Mouse (Mus musculus): ENCODE measurements around the gene Gfra1. TPM values are rescaled to one million over a fixed set of nuclear protein-coding genes. Genes with fewer than 3 reads are reported as not detected.

Gene Gfra1
- total RNA-seq, 2 experiments from 2014 or later, result 3.0 to 4.0 TPM

DNA sequence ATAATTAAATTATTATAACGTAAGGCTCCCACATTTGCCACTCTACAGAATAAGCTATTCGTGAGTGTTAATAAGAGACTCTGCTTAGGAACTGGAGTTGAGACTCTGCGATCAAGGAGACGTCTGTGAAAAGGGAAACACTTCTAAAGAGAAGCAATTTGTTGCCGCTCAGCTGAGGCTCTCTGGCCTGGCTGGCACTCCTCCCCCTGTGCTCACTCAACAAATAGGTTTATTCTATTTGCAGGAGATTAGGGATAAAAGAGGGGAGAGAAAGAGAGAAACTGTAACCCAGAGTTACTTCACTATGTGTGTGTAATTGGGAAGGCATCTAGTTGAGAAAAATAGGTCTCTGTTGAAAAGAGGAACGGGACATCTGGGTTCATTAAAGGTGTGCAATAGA is 204.6 kb downstream of the Gfra1 start:
- DNase-seq, result no peak
- H3K4me3 ChIP-seq, result no peak overlapping the region
- intact Hi-C loops (cut with DNase I), result no loop called here
- H3K27ac ChIP-seq, result no peak overlapping the region
- TF ChIP-seq CTCF (IDR thresholded peaks at IDR 0.05), result no peak

DNA sequence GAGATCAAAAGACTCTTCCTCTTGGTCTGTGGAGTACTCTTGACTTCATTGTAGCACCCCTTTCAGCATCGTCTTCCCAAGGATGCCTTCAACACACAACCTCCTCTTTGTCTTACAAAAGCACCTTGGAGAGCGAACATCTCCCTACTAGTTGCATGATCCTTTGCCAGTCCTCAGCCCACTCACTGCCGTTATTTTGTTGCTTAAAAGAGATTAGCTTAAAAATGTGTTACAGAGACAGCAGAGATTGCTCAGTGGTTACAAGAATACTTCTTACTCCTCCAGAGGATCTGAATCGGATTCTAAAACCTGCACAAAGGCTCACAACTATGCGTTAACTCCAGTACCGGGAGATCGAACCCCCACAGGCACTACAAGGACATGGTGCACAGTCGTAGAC is 205.5 kb downstream of the Gfra1 start:
- H3K27ac ChIP-seq, result no peak overlapping the region
- H3K4me3 ChIP-seq, result no peak overlapping the region
- intact Hi-C loops (cut with DNase I), result no loop called here
- DNase-seq, result no peak
- no peak for TF ChIP-seq CTCF (IDR thresholded peaks at IDR 0.05)

- DNase-seq, result no peak
- intact Hi-C loops (cut with DNase I), result no loop called here
- TF ChIP-seq CTCF (IDR thresholded peaks at IDR 0.05), result no peak
- Histone ChIP-seq H3K4me3 (peak overlapping the region; percentile 37), H3K27ac (peak overlapping the region; percentile 12; the same call in 1 of the 2 replicates)
These were observed 211.6 kb downstream of the Gfra1 start for GRCm38 (mm10) chr19:58244148-58244547.

- H3K4me3 ChIP-seq, result no peak overlapping the region
- no peak for DNase-seq
- intact Hi-C loops (cut with DNase I), result no loop called here
- TF ChIP-seq CTCF (IDR thresholded peaks at IDR 0.05), result no peak
- no peak overlapping the region for H3K27ac ChIP-seq
These were observed 212.1 kb downstream of the Gfra1 start for GRCm38 (mm10) chr19:58243604-58244003.

GRCm38 (mm10) chr19:58238325-58238724 is 217.4 kb downstream of the Gfra1 start:
- intact Hi-C loops (cut with DNase I), result no loop called here
- TF ChIP-seq CTCF (IDR thresholded peaks at IDR 0.05), result no peak
- Histone ChIP-seq H3K27ac (no peak overlapping the region), H3K4me3 (no peak overlapping the region)
- no peak for DNase-seq

DNA sequence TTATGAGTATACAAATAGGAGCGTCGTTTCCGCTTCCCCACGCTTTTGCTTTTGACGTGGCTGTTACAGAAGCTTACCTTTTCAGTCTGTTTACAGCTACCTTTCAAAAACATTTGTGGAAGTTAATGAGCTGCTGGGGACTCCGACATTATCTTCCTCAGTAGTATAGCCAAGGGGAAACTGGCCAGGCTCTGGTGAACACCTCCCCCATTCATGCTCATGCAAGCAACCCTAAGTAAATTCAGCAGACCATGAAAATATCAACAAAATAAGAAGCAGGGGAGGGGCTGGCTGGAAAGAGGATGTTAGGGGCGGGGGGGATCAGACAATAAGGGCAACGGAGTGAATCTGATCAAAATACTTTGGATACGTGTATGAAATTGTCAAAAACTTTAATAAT is 228.0 kb downstream of the Gfra1 start:
- Histone ChIP-seq H3K4me3 (no peak overlapping the region), H3K27ac (no peak overlapping the region)
- no peak for TF ChIP-seq CTCF (IDR thresholded peaks at IDR 0.05)
- intact Hi-C loops (cut with DNase I), result no loop called here
- DNase-seq, result no peak

- DNase-seq, result no peak
- no peak for TF ChIP-seq CTCF (IDR thresholded peaks at IDR 0.05)
- intact Hi-C loops (cut with DNase I), result no loop called here
- no peak overlapping the region for H3K27ac ChIP-seq
- no peak overlapping the region for H3K4me3 ChIP-seq
These were observed 228.8 kb downstream of the Gfra1 start for GRCm38 (mm10) chr19:58226882-58227281.

GRCm38 (mm10) chr19:58220061-58220831 is 235.5 kb downstream of the Gfra1 start:
- Histone ChIP-seq H3K27ac (no peak overlapping the region), H3K4me3 (no peak overlapping the region)
- TF ChIP-seq CTCF (IDR thresholded peaks at IDR 0.05), result no peak
- intact Hi-C loops (cut with DNase I), result no loop called here
- DNase-seq, result no peak

DNA sequence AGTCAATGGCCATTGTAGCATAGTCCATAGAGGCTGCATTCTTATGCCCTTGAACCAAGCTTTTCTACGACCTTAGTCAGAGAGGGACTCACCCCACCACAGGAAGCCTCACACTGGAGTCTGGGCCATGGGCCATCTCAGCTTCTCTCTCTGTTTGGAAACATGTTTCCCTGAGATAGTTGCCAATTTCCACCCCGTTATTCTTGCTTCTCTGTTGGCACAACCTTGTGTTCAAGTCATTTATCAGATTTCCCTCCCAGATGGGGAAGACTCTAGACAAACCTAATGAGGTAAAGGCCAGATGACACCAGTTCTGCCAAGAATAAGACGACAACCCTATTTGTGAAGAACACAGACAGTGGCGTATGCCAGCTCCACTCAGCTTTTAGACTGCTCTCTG is 238.1 kb downstream of the Gfra1 start:
- intact Hi-C loops (cut with DNase I), result no loop called here
- no peak overlapping the region for H3K27ac ChIP-seq
- DNase-seq, result no peak
- H3K4me3 ChIP-seq, result no peak overlapping the region
- no peak for TF ChIP-seq CTCF (IDR thresholded peaks at IDR 0.05)

DNA sequence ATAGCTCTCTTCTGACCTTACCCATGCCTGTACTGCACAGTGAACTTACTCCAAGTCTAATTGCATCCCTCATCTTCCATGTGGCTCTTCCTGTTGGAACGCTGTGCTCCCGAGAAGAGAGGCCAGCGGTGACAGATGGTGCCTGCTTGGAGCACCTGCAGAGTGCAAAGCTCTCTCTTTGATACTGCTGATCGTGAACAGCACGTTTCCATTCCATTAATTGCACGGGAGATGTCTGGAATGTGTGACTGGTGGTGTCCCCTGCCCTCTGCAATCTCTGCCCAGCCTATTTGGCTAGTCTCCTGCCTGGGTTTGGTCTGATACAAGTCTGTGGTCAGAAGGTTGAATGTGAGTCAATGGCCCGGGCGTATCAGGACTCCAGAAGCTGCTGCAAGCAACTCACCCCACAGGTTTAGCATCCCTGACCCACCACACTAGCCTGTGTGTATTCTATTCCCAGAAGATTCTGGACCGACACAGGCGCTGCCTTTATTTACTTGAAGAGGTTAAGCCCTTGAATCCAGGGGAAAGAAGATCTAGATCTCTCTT is 249.1 kb downstream of the Gfra1 start:
- no peak overlapping the region for H3K4me3 ChIP-seq
- H3K27ac ChIP-seq, result no peak overlapping the region
- TF ChIP-seq CTCF (IDR thresholded peaks at IDR 0.05), result no peak
- intact Hi-C loops (cut with DNase I), result no loop called here
- DNase-seq, result no peak

DNA sequence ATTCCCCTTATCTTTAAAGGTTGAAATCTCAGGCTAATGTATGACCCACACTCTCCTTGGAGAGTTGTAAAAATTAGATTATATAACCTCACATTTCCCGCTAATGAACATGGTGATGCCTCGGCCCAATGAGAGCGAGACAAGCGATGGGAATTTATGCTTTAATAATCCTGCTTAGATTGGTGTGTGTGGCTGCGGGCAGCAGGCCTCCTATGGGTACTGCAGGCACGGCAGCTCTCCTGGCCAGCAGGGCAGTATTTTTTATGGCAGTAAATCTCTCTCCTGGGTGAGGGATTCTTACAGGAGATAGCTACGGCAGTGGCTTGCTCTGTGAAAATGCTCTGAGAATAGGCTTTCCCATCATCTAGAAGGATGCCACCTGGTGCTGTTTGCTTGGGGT is 250.2 kb downstream of the Gfra1 start:
- no peak for DNase-seq
- Histone ChIP-seq H3K27ac (no peak overlapping the region), H3K4me3 (no peak overlapping the region)
- TF ChIP-seq CTCF (IDR thresholded peaks at IDR 0.05), result no peak
- intact Hi-C loops (cut with DNase I), result no loop called here

GRCm38 (mm10) chr19:58202627-58203026 is 253.1 kb downstream of the Gfra1 start:
- Histone ChIP-seq H3K27ac (no peak overlapping the region), H3K4me3 (no peak overlapping the region)
- no peak for DNase-seq
- intact Hi-C loops (cut with DNase I), result no loop called here
- no peak for TF ChIP-seq CTCF (IDR thresholded peaks at IDR 0.05)

- H3K4me3 ChIP-seq, result no peak overlapping the region
- intact Hi-C loops (cut with DNase I), result no loop called here
- no peak for DNase-seq
- H3K27ac ChIP-seq, result no peak overlapping the region
- no peak for TF ChIP-seq CTCF (IDR thresholded peaks at IDR 0.05)
These were observed 256.0 kb downstream of the Gfra1 start for GRCm38 (mm10) chr19:58199679-58200078.

Data from gastrocnemius, adult 2 months (tissue).